Mouse (Mus musculus) heart, embryonic 10.5 days (tissue): Measurements from ENCODE around the gene Myh3. TPM values are rescaled to one million over a fixed set of nuclear protein-coding genes. Genes with fewer than 3 reads are reported as not detected.

Source experiments
- DNase-seq: peaks from one replicate; pipeline ENCODE4 v3.0.0-alpha.2; 2017; ENCODE audit warnings: low spot score
- H3K27ac ChIP-seq: fragments of 300-500 bp; sonication (generic); 2 replicates; pipeline ENCODE4 v1.5.1; 2016; ENCODE audit warnings: mild to moderate bottlenecking
- H3K27me3 ChIP-seq: fragments of 300-500 bp; sonication (generic); 2 replicates; pipeline ENCODE4 v1.6.1; 2016; ENCODE audit warnings: mild to moderate bottlenecking; ENCODE audit not compliant: poor library complexity, insufficient read depth, severe bottlenecking
- H3K36me3 ChIP-seq: fragments of 300-500 bp; sonication (generic); 2 replicates; pipeline ENCODE4 v1.6.1; 2016; ENCODE audit warnings: mild to moderate bottlenecking, moderate library complexity
- H3K4me1 ChIP-seq: fragments of 300-500 bp; sonication (generic); 2 replicates; pipeline ENCODE4 v1.6.1; 2016; ENCODE audit warnings: mild to moderate bottlenecking
- H3K4me3 ChIP-seq: fragments of 300-500 bp; sonication (generic); 2 replicates; pipeline ENCODE4 v1.5.1; 2016; ENCODE audit warnings: mild to moderate bottlenecking, moderate library complexity
- H3K9me3 ChIP-seq: fragments of 300-500 bp; sonication (generic); 2 replicates; pipeline ENCODE4 v1.6.1; 2016; ENCODE audit warnings: mild to moderate bottlenecking, moderate library complexity
- WGBS: fragments of 180-500 bp; shearing (Covaris S2); methylation state at CpG from one replicate; pipeline ENCODE4 v1.1.7; 2016; 5-methylcytosine and 5-hydroxymethylcytosine counted together
- polyA plus RNA-seq: library from polyadenylated mRNA; unstranded; fragments of >200 nt; fragmentation: Nextera tagmentation; extraction: Ambion mirVana; gene quantifications from 2 replicates; pipeline ENCODE4 v1.2.1, GENCODE M21; 2016

Myh3 gene
- polyA plus RNA-seq, 1 experiment from 2014 or later: 0.04 TPM

DNA sequence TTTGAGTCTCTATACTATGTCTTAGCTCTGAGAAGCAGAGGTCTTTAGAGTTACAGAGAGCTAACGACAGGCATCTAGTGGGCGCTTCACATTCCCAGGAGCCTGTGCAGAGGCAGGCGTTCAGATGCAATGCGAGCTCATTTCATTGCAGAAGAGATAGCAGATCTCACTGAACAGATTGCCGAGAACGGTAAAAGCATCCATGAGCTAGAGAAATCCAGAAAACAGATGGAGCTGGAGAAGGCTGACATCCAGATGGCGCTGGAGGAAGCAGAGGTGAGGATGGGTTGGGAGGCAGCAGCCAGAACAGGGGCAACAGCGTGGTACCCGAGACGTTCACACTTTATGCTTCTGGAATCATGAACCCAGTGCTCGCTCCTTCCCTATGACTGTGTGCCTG, 20.3 kb downstream of the Myh3 start:
- H3K27ac ChIP-seq: no peak overlapping the region
- H3K36me3 ChIP-seq: no peaks in the 10 kb centered on the region
- WGBS: 76% methylated on average over 11 of the region's 11 CpGs
- DNase-seq: no peak
- no peaks in the 10 kb centered on the region for H3K9me3 ChIP-seq
- H3K27me3 ChIP-seq: peaks cover 54% of the 10 kb centered on the region
- H3K4me3 ChIP-seq: no peak overlapping the region
- no peaks in the 10 kb centered on the region for H3K4me1 ChIP-seq

DNA sequence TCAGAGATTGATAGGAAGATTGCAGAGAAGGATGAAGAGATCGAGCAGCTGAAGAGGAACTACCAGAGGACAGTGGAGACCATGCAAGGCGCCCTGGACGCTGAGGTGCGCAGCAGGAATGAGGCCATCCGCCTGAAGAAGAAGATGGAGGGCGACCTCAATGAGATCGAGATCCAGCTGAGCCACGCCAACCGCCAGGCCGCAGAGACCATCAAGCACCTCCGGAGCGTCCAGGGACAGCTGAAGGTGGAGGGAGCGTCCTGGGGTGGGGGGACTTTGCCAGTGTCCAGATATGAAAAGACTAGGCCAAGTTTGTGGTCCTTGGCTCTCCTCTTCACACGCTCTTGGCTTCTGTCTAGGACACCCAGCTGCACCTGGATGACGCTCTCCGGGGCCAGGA, 21.1 kb downstream of the Myh3 start:
- H3K36me3 ChIP-seq: no peaks in the 10 kb centered on the region
- peaks cover 46% of the 10 kb centered on the region for H3K27me3 ChIP-seq
- no peak overlapping the region for H3K27ac ChIP-seq
- no peak overlapping the region for H3K4me3 ChIP-seq
- 95% methylated on average over 16 of the region's 16 CpGs for WGBS
- peaks cover under 1% of the 10 kb centered on the region; the same call in 1 of the 2 replicates for H3K4me1 ChIP-seq
- DNase-seq: no peak
- no peaks in the 10 kb centered on the region for H3K9me3 ChIP-seq

DNA sequence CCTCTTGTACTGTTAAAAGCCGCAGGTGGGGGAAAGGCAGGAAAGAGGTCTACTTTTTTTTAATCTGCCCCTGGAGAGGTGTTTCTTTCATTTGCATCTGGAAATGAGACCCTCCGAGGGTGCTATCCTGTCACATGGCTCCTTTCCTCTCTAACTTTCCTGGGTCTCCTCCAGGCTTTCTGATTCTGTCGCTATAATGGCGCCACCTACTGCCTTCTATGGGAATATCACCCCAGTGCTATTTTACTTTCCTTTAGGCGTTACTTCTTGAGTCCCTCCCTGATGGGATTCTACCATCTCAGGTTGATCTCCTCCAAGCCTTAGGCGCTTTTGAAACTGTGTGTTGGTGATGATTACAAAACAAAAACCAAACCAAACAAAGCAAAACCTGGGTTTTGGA, 22.1 kb downstream of the Myh3 start:
- H3K4me1 ChIP-seq: peaks cover 8% of the 10 kb centered on the region; the same call in 1 of the 2 replicates
- no peak overlapping the region for H3K27ac ChIP-seq
- H3K27me3 ChIP-seq: peaks cover 37% of the 10 kb centered on the region
- no peak for DNase-seq
- no peaks in the 10 kb centered on the region for H3K36me3 ChIP-seq
- H3K4me3 ChIP-seq: no peak overlapping the region
- H3K9me3 ChIP-seq: no peaks in the 10 kb centered on the region
- WGBS: 28% methylated on average over 6 of the region's 6 CpGs

DNA sequence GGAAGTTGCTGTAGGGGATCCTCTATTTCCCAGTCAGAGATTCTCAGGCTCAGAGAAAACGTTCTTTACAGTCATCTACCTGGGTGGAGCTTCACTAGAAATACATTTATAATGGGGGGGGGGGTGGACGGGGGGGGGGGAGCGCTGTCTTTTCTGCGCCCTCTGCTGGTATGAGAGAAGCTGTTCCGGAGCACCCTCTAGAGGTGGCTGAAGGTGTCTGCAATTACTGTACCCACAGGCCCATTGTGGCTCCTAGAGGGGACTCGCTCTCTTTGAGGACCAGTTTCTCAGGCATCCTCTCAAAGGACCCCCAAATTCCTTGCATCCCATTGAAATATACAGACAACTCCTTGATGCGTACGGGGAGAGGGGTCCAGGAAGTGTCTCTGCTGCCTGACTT, 23.6 kb downstream of the Myh3 start:
- H3K27me3 ChIP-seq: peaks cover 25% of the 10 kb centered on the region
- H3K4me1 ChIP-seq: peaks cover 18% of the 10 kb centered on the region
- DNase-seq: no peak
- no peak overlapping the region for H3K27ac ChIP-seq
- H3K4me3 ChIP-seq: no peak overlapping the region
- no peaks in the 10 kb centered on the region for H3K9me3 ChIP-seq
- no peaks in the 10 kb centered on the region for H3K36me3 ChIP-seq
- WGBS: 26% methylated on average over 7 of the region's 8 CpGs

DNA sequence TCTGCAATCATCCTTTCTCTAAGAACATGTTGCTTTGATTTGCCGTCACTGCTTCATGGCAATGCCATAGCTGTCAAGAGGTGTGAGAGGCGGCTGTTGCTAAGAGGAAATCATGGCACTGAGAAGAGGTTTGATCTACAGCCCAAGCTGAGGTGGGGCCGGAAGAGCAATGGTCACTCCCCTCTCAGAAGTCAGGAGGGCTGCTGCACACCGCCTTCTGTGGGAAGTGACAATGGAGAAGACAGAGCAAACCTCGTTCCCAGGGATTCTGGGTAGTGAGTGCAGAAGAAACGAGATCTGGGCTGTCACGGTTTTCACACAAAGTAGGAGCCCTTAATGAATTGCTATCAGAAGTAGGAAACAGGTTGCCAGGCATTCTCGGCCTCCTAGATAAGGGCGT, 25.2 kb downstream of the Myh3 start:
- Histone ChIP-seq H3K9me3 (no peaks in the 10 kb centered on the region), H3K27me3 (peaks cover 22% of the 10 kb centered on the region), H3K4me1 (peaks cover 18% of the 10 kb centered on the region), H3K4me3 (no peak overlapping the region), H3K27ac (no peak overlapping the region), H3K36me3 (no peaks in the 10 kb centered on the region)
- 72% methylated on average over 9 of the region's 9 CpGs for WGBS
- DNase-seq: no peak

DNA sequence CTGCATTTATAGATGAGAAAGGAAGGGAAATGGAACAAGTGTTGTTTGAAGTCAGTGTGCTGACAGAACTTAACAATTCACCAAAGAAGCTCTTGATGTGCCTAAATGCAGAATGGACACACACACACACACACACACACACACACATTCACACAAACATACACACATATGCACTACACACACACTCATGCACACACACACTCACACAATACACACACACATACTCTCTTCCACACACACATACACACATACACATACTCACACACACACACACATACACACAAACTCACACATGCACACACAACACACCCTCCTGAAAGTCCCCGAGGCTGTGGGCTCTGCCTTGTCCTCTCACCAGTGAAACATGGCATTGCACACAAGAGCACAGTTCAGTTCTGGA, 26.1 kb downstream of the Myh3 start:
- Histone ChIP-seq H3K9me3 (no peaks in the 10 kb centered on the region), H3K36me3 (no peaks in the 10 kb centered on the region), H3K4me3 (no peak overlapping the region), H3K27ac (peak overlapping the region; percentile 80), H3K4me1 (peaks cover 18% of the 10 kb centered on the region), H3K27me3 (peaks cover 14% of the 10 kb centered on the region)
- WGBS: 63% methylated on average over 1 of the region's 1 CpGs
- no peak for DNase-seq

DNA sequence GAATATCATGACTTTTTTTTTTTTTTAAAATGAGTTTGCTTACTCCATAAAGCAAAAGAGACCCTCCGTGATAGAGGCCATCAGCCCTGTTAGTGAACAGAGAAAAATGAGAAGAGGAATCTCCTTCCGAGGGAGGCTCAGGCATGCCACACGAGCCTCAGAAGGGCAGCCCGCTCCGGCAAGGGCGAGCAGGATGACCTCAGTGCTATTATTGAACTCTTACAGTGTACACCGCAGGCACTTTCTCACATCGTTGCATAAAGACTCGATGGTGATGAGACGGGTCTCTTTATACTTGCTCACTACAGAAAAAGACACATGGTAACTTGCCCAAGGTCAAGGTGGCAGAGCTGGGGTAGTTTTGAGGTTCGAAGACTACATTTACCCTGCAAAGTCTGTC, 26.6 kb downstream of the Myh3 start:
- WGBS: 42% methylated on average over 11 of the region's 11 CpGs
- no peak for DNase-seq
- no peaks in the 10 kb centered on the region for H3K36me3 ChIP-seq
- no peak overlapping the region for H3K4me3 ChIP-seq
- peaks cover 18% of the 10 kb centered on the region for H3K4me1 ChIP-seq
- H3K27me3 ChIP-seq: peaks cover 10% of the 10 kb centered on the region
- H3K27ac ChIP-seq: peak overlapping the region; percentile 80
- H3K9me3 ChIP-seq: no peaks in the 10 kb centered on the region

DNA sequence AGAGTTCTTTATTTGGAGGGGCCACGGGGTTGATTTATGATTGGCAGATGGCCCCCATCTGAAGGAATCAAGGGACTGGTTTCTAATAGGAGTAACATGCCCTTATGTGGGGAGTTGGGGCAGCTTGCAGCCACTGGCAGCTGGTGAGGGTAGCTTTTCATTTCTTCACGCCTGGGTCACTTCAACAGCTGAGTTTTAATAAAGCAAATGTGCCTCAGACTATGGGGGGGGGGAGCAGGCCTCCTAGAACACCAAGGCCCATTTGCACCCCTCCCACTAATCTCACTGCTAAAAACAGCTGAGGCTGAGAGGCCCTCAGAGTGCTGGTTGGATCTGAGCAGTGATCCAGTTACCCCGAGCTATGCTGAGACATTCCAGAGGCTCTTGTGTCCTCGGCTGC, 27.6 kb downstream of the Myh3 start:
- 50% methylated on average over 4 of the region's 4 CpGs for WGBS
- Histone ChIP-seq H3K36me3 (no peaks in the 10 kb centered on the region), H3K4me3 (no peak overlapping the region), H3K9me3 (no peaks in the 10 kb centered on the region), H3K27ac (peak overlapping the region; percentile 69), H3K27me3 (0 out of 2 replicates have a peak, but pooled peaks cover 7% of the 10 kb centered on the region), H3K4me1 (peaks cover 18% of the 10 kb centered on the region)
- no peak for DNase-seq

DNA sequence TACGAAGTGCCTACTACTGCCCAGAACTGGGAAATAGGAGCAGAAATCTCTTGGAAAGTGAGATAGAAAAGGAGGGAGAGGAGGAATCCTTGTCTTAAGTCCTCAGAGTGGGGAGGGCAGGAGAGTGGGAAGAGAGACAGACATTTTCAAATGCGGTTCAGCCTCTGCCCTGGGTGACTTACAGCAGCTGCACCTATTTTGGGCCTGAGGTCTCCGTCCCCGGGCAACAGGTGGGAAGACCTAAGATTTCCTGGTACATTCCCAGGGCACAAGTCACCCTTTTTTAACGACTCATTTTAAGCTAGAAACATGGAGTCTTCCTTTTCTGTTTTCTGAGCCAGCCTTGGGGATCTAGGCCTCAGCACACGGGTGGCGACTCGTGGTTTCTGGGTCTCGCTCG, 28.9 kb downstream of the Myh3 start:
- Histone ChIP-seq H3K4me1 (peaks cover 18% of the 10 kb centered on the region), H3K36me3 (no peaks in the 10 kb centered on the region), H3K27me3 (peaks cover 11% of the 10 kb centered on the region; the same call in 1 of the 2 replicates), H3K4me3 (no peak overlapping the region), H3K9me3 (no peaks in the 10 kb centered on the region), H3K27ac (0 out of 2 replicates have a peak overlapping the region, but pooled peaks have one; percentile 32)
- DNase-seq: no peak
- 86% methylated on average over 10 of the region's 10 CpGs for WGBS

DNA sequence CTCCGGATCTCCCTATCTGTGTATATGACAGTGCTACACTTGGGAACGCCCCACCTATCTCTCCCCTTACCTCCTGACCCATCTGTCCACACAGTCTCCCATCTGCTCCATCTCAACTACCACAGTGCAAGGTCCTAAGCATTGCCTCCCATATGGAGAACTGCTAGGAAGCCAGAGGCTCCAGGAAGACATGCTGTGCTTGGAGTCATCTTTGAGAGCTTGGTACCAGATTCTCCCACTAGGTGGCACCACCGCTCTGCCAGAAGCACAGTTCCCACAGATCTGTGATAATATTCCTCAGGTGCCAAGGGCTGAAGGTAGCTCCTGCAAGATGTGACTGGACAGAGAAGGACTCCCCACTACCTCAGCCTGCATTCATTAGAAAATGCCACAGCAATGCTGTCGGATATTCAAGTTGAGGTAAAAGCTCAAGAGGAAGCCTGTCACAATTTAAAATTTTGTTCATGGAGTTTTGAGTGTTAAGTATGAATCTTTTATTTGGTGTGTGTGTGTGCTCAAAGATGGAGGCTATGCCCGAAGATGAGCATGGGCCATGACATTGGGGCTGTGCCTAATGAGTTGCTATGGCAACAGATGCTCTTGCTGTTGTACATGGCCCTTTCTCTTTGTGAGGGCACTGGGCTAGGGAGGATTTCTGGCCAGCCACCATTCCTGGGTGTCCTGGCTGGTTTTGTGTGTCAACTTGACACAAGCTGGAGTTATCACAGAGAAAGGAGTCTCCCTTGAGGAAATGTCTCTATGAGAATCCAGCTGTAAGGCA, 32.3 kb downstream of the Myh3 start:
- Histone ChIP-seq H3K9me3 (no peaks in the 10 kb centered on the region), H3K4me1 (peaks cover 9% of the 10 kb centered on the region), H3K4me3 (no peak overlapping the region), H3K36me3 (no peaks in the 10 kb centered on the region), H3K27me3 (peaks cover 11% of the 10 kb centered on the region; the same call in 1 of the 2 replicates), H3K27ac (no peak overlapping the region)
- peak; percentile 87 for DNase-seq
- 35% methylated on average over 5 of the region's 5 CpGs for WGBS

DNA sequence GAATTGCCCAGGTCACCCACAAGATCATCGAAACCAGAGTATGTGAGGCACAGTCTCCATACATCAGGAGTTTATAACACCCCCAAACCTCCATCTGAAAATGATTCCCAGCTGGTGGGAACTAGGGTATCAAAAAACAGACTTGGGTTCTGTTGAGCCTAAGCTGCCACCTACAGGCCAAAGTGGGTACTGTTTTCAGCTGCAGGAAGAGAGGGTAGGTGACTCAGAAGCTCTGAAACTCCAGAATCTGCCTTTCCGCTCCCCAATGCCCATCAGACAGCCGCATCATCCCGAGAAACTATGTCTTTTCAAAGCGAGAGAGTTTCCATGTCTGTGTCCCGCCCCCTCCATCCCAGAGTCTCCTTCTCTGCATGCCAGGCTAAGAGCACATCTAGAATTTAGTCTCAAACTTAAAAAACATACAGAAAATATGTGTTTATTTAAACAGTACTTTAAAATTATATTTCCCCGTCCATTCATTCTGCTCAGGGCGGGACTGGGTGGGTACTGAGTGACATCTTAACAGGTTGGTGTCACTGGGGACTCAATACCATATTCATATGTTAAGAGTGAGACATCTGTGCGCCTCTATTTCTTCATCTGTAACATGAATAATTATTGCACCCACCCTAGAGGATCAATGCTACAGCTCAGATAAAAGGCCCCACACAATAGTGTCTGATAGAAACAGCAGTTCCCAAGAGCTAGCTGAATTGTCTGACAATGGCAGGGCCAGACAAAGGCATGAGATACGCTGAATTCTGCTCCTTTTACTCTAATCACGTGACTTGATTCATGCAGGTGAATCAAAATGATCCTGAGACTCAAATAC, 34.1 kb downstream of the Myh3 start:
- Histone ChIP-seq H3K27me3 (peaks cover 11% of the 10 kb centered on the region; the same call in 1 of the 2 replicates), H3K4me1 (no peaks in the 10 kb centered on the region), H3K27ac (no peak overlapping the region), H3K36me3 (no peaks in the 10 kb centered on the region), H3K9me3 (no peaks in the 10 kb centered on the region), H3K4me3 (no peak overlapping the region)
- WGBS: 27% methylated on average over 11 of the region's 11 CpGs
- no peak for DNase-seq

DNA sequence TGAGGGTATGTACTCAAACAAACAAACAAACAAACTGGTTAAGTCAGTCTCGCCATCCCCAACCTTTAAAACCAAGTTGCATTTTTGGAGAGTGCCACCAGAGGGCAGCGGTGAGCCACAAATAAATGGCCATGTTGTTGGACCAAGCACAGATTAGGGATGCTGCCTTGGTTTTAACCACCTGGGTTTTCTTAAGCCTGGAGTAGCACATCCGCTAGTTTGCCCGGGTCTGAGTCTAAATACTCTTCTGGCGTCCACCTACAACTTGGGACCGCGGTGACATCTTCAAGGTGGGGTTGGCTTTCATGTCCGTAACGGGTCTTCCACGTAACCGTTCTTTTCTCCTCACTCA, 34.7 kb downstream of the Myh3 start:
- Histone ChIP-seq H3K27ac (no peak overlapping the region), H3K36me3 (no peaks in the 10 kb centered on the region), H3K27me3 (peaks cover 11% of the 10 kb centered on the region; the same call in 1 of the 2 replicates), H3K4me3 (no peak overlapping the region), H3K9me3 (no peaks in the 10 kb centered on the region), H3K4me1 (no peaks in the 10 kb centered on the region)
- WGBS: 42% methylated on average over 11 of the region's 11 CpGs
- DNase-seq: no peak

DNA sequence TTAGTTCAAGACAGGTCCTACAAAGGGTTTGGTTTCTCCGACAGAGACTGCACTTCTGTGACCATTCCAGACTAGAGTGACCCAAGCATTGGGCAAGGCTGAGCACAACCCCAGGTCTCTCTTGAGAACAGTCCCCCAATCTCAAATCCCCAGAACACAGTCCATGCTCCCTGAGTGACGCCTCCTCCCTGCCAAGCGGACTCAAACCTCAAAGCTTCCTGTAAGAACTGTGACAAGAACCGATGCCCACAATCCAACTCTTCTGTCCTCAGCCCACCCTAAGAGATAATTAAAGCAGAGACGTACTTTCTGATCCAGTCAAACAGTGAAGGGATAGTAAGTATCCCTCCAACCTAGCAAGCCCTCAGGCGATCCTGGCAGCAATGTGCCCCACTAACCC, 35.3 kb downstream of the Myh3 start:
- no peaks in the 10 kb centered on the region for H3K36me3 ChIP-seq
- WGBS: 85% methylated on average over 6 of the region's 6 CpGs

More for the DNA sequence above, 35.3 kb downstream of the Myh3 start:
- Histone ChIP-seq H3K27me3 (peaks cover 11% of the 10 kb centered on the region; the same call in 1 of the 2 replicates), H3K4me3 (no peak overlapping the region), H3K4me1 (no peaks in the 10 kb centered on the region), H3K27ac (no peak overlapping the region), H3K9me3 (no peaks in the 10 kb centered on the region)
- DNase-seq: no peak
